Mouse (Mus musculus): ENCODE results near the gene Trpm5. TPM values are rescaled to one million over a fixed set of nuclear protein-coding genes. Genes with fewer than 3 reads are reported as not detected.

Gene Trpm5
- total RNA-seq, 2 experiments from 2014 or later = 0.38 TPM

DNA sequence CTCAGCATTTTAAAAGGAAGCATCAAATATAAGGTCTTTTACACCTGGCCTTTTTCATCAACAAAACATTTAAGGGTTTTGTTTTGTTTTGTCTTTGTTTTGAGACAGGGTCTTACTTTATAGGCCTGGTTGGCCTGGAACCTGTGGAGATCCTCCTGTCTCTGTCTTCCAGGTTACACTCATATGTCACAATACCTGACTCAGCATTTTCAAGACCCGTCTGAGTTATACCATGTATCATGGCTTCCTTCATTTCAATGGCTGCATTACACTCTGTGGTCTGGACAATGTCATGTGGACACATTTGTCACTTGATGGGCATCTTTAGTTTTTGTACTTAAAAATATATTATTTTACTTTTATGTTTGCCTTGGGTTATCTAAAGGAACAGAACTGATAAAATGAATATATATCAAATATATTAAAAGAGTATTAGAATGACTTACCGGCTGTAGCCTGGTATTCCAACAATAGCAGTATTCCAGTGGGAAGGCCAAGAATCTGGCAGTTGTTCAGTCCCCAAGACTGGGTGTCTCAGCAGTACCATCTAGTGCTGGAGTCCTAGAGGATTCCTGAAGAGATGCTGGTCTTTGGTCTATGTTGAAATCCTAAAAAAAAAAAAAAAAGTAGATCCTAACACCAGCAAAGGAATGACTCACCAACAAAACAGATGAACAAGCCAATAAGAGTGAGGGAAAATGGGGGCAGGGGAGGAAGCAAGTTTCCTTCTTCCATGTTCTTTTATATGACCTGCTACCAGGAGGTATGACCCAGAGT, 50.2 kb downstream of the Trpm5 start:
- no peak for DNase-seq
- intact Hi-C loops (cut with DNase I) = no loop called here

DNA sequence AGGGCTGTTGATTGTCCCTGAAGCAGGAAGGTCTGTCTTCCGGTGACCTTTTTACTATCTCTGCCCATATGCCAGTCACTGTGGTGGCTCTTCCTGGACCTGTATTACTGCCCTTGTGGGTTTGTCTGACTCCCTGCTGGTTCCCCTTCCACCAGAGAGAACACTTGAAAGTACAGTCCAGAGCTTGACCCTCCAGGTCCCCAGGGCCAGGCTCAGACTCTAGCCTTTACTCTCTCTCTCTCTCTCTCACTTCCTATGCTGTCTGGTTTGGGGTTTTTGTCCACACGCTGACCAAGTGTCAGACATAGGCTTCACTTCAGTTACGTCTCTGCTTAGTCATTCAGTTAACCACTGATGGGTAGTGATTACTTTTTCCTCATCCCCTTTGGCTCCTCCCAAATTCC, 51.5 kb downstream of the Trpm5 start:
- intact Hi-C loops (cut with DNase I) = no loop called here
- no peak for DNase-seq

DNA sequence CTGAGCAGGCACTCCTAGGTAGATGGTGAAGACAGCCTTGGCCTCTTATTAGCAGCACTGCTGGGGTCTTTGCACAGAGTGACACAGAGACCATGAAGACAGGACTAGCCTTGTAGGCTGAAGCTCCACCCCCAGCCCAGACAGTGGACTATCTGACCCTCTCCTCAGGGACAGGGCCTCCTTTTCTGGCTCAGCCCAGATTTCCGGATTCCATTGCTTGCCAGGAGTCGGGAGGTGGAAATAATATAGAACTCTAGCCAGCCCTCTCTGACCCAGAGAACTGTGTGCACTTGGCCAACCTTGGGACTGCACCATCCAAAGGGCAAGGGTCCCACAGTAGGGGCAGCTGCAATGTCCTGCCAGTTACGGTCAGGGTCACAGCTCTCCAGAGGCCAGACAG, 52.4 kb downstream of the Trpm5 start:
- DNase-seq = no peak
- intact Hi-C loops (cut with DNase I) = no loop called here

DNA sequence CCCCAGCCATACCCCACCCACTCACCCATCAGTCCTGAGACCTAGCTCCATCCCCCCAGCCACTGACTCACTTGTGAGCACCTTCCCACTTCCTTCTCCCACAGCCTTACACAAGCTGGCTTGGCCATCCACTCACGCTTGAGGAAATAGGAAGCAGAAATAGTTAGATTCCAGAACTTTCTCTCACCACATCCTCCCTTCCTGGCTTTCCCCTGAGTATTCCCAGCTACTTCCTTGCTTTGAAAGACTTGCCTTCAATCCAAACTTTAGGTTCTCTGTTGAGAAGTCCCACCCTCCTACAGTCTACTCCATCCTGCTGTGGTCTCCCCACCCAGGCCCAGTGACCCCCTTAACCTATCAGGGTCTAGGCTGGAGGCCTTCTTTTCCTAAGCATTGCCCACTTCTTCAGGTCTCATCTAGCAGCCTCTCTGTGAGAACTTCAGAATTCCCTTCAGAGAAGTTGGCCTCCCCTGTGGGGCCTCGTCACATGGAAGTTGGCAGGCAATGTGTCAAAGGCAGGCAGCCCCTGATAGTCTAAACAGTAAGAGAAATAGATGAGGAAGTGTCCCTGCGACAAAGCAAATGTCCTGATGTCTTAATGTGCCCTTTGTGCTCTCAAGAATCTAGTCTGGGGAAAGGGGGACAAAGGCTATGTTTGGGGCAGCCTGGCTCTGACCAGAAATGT, 53.2 kb downstream of the Trpm5 start:
- DNase-seq = no peak
- intact Hi-C loops (cut with DNase I) = no loop called here

DNA sequence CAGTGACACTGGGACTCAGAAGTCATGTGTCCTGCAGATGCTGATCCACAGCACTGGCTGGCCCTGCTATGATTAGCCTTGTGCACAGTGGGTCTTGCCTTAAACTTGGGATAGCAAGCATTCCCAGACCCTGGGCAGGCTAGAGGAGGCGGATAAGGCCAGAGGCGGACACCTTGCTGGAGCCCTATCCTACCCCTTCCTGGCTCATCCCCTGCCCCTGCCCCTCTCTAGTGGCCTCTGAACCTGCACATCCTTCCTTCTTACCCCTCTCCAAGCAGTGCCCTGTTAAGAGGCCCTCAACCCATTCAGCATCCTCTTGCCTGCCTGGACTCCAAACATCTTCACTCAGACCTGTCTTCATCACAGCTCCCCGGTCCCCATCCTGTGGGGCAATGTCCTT, 53.9 kb downstream of the Trpm5 start:
- intact Hi-C loops (cut with DNase I) = no loop called here
- DNase-seq = no peak

DNA sequence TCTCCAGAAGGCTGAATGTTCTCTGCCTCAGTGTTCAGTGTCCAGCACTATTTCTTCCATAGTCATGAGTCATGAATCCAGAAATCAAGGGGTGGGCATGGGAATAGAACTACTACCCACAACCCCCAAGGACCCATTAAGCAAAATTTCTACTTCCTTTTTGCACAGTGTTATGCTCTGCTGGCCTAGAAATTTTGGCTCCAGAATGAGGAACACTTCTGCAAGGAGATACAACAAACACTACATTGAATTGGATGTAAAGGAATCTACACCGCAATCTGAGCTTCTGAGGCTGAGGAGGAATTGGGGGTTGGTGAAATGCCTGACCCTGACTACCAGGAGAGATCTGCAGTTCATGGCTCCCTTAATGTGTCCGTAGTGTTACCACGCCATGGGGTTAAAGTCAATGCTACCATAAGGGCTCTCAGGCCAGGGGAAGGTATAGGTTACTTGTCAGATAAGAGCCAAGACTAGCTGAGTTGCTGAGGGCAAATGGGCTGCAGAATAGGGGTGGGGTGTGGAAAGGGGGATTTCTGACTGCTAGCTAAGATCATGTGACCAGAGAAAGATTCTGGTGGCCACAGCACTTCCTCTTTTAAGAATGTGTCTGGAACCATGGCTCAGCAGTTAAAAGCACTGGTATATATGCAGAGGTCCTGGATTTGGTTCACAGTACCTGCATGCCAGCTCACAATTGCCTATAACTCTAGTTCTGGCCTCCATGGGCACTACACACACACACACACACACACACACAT, 56.1 kb downstream of the Trpm5 start:
- no peak for DNase-seq
- intact Hi-C loops (cut with DNase I) = no loop called here

DNA sequence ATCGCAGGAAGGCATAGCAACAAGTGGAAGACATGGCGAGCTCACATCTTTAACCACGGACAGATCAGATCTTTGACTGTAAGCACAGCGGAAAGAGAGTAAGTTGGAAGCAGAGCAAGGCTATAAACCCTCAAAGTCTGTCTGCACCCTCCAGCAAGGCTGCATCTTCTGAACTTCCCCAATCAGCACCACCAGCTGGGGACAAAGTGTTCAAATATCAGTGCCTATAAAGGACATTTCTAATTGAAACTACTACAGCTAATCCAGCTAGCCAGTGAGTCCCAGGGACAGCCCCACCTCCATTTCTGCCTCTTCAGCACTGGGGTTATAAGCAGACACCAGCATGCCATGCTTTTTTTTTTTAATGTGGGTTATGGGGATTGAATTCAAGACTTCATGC, 57.1 kb downstream of the Trpm5 start:
- no peak for DNase-seq
- intact Hi-C loops (cut with DNase I) = no loop called here

DNA sequence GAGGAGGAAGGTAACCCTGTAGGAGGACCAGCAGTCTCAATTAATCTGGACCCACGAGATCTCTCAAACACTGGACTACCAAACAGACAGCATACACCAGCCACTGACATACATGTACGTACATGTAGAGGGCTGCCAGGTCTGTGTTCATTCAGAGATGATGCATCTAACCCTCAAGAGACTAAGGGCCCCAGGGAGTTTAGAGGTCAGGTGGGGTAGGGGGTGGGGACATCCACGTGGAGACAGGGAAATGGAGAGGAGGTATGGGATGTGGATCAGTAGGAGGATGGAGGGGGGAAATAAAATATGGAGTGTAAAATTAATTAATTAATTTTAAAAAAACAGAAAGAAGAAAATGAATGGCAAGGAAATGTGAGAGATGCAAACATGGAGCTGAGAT, 57.7 kb downstream of the Trpm5 start:
- intact Hi-C loops (cut with DNase I) = no loop called here
- DNase-seq = no peak

DNA sequence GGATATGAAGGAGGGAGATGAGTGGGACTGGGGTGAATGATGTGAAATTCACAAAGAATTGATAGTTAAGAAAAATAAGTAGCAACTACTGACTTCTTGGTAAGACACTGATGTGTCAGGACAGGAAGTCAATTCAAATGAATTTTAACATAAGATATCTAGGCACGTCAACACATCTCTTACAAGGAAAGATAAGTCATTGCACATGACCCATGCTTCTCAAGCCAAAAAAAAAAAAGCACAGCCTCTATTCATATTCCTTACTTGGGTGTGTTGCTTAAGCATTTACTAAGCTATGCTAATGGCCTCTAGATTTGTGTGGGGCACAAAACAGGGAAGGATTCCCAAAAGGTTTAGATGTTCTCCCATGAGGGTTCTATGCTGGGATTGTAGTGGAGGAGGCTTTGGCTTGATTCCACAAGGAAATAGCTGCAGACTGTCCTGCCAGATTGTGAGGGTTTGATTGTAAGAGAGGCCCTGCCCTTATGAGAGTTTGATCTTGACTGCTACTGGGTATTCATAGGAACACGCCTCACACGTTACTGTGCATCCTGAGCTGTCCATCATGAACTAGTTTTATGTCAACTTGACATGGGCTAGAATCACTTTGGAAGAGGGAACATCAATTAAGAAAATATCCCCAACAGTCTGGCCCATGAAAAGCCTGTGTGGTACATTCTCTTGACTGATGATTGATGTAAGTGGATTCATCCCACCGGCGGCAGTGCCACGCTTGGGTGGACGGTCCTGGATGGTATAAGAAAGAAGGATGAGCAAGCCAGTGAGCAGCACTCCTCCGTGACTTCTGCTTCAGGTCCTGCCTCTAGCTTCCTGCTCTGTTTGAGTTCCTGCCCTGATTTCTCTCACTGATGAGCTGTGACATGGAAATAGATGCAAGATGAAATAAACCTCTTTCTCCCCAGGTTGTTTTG, 59.7 kb downstream of the Trpm5 start:
- DNase-seq = no peak
- intact Hi-C loops (cut with DNase I) = no loop called here

DNA sequence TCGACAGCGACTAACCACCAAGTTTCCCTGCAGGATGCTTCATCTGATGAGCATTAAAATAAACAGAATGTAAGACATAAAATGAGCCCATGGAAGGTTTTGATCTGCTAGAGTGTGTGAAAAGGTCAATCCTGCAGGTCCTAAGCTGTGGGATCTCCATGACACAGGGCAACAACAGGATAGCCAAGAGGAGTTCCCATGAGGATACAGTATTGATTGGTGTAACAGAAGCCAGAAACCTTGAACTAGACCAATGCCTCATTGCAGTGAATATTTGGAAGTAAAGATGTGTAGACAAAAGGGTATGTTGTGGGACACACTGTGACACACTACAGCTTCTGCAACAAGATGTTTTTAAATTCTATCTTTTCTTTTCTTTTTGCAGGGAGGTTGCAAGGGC, 60.3 kb downstream of the Trpm5 start:
- DNase-seq = no peak
- intact Hi-C loops (cut with DNase I) = no loop called here

DNA sequence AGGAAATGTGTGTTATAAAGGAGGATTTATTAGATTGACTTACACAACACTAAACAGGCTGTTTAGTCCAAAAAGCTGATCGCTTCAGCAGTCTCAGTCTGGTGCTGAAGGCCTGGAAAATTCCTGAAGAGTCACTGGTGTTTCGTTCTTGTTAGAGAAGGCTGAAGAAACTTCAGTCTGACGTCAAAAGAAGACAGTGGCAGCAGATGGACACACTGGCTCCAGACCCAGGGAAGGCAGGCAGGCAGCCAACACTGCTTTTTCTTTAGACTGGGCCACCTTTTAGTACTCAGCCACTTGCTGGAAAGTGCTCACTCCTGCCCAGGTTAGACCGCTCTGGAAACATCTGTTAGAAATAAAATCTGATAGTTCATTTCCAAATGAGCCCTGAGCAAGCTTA, 60.9 kb downstream of the Trpm5 start:
- intact Hi-C loops (cut with DNase I) = no loop called here
- DNase-seq = no peak

DNA sequence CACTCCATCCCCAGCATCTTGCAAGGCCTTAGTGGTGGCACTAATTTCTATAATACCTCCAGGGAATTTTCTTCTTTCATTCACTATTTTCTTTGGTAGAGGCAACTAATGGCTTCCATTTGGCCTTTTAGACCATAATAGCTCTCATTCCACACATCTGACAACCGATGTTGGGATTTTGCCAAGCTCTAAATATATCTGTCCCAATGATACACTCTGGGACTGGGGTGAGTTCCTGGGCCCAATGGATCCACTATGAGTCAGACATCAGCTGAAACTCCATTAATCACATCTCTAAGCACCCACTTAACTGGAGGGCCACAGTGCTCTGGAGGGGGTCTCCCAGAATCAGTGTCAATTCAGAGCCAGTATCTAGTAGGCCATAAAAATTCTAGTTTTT, 62.6 kb downstream of the Trpm5 start:
- intact Hi-C loops (cut with DNase I) = no loop called here
- DNase-seq = no peak

DNA sequence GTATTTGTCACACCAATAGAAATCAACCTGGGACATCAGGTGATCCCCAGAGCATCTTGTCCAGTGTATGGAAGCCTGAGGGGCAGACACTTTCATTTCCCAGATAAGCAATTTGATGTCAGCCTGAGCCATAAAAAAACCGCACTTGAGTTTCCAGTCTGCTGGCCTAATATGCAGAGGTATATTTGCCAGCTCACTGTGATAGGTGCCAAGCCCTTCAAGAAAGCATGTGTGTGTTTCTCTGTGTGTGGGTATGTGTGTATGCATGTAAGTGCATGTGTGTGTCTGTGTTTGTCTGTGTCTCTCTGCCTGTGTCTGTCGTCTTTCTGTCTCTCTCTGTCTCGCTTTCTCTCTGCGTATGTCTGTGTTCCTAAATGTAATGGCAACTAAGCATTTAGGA, 67.2 kb downstream of the Trpm5 start:
- intact Hi-C loops (cut with DNase I) = no loop called here
- DNase-seq = no peak

DNA sequence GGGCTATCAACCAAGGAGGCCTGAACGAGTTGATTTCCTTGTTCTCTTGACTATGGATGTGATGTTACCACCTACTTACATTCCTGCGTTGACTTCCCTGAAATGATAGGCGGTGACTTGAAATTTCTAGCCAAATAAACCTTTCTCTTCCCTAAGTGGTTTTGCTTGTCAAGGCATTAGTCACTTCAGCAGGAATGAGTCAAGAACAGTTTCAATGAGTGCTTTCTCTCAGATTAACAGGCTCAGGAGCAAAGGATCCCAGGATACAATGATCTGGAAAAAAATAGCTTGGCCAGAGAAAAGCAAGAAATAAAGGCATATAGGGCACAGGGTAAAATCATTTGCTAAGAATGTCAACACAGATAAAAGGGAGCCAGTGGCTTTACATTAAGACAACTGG, 68.9 kb downstream of the Trpm5 start:
- intact Hi-C loops (cut with DNase I) = no loop called here
- DNase-seq = no peak

DNA sequence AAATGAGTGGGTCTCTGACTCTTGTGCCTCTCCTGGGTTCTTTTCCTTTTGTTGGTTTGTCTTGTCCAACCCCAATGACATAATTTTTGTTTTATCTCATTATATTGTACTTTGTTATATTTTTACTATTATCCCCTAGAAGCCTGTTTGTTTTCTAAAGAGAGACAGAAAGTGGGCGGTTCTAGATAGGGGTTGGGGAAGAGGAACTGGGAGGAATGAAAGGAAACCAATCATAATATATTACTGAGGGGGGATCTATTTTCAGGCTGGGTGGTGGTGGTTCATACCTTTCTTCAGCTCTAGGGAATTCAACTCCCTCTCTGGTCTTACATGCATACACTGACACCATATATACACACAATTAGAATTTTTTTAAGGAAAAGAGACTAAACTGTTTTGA, 70.1 kb downstream of the Trpm5 start:
- intact Hi-C loops (cut with DNase I) = no loop called here
- no peak for DNase-seq

DNA sequence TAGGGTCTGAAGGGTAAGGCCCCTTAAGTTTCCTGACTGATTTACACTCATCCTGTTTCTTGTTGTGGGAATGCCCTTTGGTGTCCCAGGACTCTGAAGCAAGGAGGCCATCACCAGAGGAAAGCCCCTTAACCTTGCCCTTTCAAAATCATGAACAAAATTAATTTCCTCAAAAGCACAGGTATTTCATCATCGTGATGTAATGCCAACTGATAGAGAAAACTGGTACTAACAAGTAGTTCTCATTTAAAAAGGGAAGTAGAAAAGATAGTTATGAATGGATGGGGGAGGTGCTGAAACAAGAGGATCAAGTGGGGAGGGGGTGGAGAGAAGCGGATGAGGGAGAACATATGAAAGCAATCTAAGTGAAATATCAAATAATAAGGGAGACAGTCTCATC, 70.9 kb downstream of the Trpm5 start:
- intact Hi-C loops (cut with DNase I) = no loop called here
- no peak for DNase-seq

DNA sequence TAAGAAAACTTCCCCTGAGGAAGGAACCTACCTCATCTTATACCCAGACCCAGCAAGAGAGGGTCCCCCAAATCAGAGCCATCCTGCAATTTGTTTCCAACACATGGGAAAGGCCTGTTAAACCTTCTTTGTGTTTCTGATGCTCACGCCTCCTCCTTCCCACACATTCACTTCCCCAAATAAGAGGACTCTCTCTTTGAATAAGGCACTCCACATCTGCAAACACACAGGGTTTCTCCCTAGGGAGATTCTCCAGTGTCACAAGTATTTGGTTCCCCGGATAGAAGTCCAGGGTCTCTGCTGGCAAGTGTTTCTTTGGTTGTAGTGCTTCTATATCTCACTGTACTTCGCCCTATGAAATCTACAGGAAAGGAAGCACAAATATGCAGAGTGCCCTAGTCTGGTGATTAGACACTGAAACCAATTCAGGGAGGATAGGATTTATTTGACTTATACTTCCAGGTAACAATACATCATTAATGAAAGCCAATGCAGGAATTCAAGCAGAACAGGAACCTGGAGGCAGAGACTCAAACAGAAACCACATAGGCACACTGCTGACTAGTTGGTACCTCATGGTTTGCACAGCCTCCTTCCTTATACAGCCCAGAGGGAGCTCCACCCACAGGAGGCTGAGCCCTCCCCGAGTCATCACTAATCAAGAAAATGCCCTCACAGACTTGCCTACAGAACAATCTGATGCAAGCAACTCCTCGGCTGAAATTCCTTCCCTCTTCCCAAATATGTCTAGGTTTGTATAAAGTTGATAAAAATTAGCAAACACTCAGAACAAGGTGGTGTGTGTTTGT, 72.9 kb downstream of the Trpm5 start:
- intact Hi-C loops (cut with DNase I) = no loop called here
- no peak for DNase-seq

DNA sequence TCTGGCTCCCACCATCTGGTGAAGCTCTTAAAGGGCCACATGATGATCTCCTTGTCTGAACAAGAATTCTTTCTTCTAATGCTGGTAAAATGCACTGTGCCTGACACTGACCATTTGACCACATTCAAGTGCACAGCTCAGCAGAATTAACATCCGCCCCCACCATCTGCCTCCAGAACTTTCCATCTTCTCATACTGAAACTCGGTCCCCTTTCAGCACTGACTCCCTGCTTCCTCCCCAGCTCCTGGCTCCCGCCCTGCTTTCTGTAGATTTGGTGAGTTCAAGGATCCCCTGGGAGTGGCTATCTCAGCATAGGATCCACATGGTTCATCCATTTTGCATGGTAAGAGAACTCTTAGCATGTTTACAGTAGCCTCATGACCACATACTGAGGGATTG, 73.7 kb downstream of the Trpm5 start:
- intact Hi-C loops (cut with DNase I) = no loop called here
- DNase-seq = no peak

DNA sequence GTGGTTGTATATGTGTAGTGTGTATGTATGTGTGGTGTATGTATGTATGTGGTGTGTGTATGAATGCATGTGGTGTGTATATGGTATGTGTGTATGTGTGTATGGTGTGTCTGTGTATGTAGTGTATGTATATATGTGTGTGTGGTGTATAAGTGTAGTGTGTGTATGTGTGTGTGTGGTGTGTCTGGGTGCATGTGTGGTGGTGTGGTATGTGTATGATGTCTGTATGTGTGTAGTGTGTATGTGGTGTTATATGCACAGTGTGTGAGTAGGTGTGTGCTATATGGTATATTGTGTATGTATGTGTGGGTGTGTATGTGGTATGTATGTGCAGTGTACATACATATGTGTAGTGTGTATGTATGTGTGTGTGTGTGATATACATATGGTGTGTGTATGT, 74.4 kb downstream of the Trpm5 start:
- intact Hi-C loops (cut with DNase I) = no loop called here
- DNase-seq = no peak

Data from left cerebral cortex, postnatal 4 days (tissue).